Mouse (Mus musculus) kidney, adult 8-10 months (tissue): ENCODE measurements at regions not wholly inside any gene's neighbourhood (a gene's known extent, or its start where the extent isn't known, plus 50 kb on each side); places are given as distances from the start of the nearest gene placed in this dataset.

Source experiments
- DNase-seq, 2 experiments: peaks; one replicate each; pipeline ENCODE4 v3.0.0; 2022

GRCm38 (mm10) chr11:55974224-55974875, 66.5 kb downstream of the Nmur2 start:
- DNase-seq = no peak

- DNase-seq = no peak
Observed at GRCm38 (mm10) chr11:55966580-55966979, 74.2 kb downstream of the Nmur2 start.

DNA sequence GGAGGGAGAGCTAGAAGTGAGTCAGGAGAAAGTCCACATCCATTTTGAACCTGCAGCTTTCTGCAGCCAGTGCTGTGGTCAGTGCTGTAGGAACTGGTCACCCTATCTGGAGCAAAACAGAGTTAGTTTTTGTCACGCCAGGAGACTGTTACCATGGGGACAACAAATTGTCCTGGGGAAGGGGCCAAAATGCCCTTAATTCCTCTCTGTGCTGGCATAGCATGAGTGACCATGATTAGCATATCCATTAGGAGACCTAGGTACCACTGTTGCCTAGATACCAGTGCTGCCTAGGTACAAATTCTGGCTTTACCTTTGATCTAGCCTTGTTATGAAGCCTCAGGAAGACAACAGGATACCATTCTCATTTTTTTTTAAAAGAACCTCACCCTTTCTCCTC, 82.4 kb downstream of the Nmur2 start:
- DNase-seq = peak in 1 of 2 experiments; percentile 4

DNA sequence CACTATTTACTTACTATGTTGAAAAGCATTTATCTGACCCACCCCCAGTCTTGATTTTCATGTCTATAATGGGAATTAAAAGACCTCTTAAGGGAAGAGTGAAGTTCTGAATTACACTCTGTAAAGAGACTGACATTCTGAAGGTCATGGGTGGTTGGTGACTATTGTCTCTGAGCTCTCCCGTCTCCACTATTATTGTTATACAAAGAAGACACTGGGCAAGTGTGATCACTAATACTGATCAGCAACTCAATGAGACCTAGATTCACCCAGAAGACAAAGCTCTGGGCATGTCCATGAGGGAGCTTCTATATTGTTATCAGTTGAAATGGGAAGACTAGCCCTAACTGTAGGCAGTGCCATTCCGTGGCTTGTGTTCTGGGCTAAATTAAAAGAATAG, 83.5 kb downstream of the Nmur2 start:
- DNase-seq = no peak

DNA sequence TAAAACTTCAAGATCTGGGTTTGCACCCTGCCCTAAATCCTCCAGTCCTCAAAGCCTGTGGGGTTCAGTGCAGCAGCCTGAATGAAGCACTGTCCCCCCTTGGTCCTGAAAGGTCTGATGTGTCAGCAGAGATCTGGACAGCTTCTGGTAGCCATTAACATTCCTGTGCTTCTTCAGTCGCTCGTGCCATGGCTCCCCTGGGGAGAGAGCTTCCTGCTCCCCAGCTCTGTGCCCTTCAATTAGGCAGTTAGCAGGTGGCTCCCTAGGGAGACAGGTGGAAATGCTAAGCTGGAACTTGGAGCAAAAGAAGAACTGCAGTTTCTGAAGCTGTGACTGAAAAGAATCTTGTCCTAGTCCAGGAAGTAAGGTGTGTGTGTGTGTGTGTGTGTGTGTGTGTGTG, 87.1 kb downstream of the Nmur2 start:
- no peak for DNase-seq

DNA sequence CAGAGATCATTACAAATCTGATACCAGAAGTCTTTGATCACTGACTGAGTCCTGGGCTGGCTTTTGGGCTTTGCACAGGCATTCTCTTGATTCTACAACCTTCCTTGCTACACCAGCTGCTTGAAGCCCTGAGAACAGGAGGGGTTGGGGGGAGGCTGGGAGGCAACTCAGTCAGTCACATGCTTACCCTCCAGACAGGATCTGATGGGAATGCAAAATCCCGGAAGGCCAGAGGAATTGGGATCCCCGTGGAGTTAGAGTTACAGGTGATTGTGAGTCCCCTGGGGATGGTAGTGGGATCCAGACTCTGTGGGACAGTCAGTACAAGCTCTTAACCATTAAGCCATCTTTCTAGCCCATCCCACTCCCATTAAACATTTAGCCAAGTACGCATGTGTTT, 91.2 kb downstream of the Nmur2 start:
- DNase-seq = no peak

- DNase-seq = no peak
Observed at GRCm38 (mm10) chr11:55946629-55947240, 94.1 kb downstream of the Nmur2 start.

DNA sequence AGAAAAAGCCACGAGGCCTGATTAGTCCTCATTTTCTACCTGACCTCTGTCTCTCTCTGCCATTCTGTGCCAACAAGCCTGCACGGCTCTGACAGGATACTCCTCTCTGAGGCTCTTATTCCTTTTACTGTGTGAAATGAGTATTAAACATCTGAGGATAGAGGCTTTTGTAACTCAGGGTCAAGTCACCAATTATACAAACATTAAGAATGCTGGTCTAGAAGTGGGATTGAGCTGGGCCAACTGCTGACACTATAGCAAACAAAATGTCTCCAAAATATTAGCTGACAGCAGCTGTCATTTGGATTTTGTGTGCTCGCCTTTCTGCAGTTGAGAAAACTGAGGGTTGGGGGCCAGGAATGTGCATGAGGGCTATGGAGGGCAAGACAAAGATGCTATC, 94.8 kb downstream of the Nmur2 start:
- no peak for DNase-seq

DNA sequence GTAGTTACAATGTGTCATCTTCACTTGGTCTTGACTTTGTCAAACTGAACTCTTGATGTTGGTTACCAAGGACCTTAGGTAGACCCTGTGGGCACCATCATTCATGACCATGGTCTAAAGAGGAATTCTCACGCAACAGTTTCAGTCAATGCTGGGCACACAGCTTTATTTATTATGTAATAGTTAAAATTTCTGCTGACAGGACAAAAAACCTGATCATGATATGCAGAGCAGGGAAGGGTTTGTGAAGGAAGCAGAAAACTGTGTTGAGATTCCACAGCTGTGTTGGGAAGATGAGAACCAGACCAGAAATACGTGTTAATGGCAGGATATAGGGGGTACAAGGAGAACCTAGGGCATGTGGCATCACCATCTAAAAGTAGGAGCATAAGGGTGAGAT, 100.8 kb downstream of the Nmur2 start:
- DNase-seq = no peak

DNA sequence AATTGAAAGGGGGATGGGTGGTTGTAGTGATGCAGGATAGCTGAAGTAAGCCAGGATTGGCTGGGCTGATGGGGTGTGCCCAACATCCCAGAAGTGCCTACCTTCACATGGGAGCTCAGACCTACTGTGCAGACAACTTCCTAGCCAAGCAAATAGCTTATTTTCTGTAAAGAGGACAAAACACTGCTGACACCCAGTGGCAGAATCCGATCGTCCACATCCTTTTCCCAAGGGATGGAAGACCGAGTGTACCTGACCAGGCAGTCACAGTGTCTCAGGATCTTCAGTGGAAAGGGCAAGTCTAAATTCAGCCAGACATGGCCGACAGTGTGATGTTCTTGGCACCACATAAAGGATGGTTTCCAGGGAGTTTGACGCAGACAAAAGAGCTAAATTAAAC, 114.4 kb downstream of the Nmur2 start:
- no peak for DNase-seq

DNA sequence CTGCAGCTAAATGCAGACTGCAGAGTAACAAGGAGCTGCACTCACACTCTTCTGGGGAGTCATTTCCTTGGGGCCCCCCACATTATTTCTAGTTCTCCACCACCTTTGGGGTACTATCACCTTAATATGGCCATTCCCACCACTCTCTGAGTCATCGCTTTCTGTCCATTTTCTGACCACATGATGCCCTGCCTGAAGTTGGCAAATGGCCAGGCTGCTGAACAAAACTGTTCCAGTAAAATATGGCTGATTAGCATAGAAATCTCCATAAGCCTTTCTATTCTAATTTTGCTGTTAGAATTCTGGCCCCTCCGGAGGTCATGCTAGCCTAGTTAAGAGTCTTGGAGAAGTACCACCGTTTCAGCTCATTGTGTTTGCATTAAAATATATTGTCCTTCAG, 121.7 kb downstream of the Nmur2 start:
- DNase-seq = no peak

DNA sequence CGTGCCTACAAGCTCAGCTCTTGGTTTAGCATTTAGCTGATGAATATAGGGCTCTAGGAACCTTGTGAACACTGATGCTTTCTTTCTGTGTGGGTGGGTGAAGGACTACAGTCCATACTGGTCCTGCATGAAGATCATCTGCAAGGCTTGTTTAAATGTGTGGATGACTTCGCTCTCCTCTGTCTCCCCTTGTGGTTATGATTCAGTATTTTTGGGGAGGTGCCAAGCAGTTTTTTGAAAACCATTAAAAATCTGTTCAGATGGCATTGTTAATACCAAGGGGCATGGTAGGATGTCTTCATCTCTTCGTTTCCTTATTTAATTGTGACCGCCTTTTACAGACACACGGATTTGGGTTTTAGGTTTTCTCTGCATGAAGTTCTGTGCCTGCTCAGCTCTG, 122.4 kb downstream of the Nmur2 start:
- no peak for DNase-seq

- DNase-seq = peak in 1 of 2 experiments; percentile 32
Observed at GRCm38 (mm10) chr11:55897506-55897905, 143.3 kb downstream of the Nmur2 start.

DNA sequence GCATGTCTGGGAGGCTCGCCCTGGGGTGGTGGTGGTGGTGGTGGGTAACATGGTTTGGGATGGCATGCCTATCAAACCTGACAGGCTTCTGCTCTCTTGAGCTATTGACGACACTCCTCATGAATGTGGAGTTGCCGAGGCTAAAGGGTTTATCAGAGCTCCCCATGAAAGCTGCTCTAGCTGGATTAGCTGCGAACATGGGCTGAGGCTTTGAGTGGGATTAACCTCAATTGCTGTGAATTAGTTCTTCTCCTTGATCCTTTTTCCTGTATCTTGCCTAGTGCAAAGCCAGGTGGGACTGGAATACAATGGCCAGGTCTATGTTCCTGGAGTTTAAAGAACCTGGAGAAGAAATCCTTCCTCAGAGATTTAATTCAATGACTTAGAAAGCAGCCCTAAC, 150.6 kb downstream of the Nmur2 start:
- no peak for DNase-seq

- DNase-seq = no peak
Observed at GRCm38 (mm10) chr11:55878631-55879030, 162.2 kb downstream of the Nmur2 start.

DNA sequence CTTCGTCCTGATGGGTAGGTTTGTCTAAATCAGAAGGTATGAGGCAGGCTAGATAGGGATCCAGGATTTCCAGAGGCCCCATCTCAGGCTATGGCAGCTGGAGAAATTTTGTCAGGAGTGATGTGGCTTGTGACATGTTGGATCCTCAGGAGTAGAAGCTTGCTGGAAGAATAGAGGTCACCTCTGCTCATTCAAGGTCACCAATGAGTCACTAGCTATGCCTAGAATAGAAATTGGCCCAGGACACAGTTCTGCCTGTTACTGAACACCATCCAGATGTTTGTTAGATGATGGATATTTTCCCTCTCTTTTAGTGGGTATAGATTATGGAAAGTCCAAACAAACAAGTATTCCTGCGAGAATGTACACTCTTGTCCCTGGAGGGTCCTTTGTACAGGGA, 173.7 kb downstream of the Nmur2 start:
- DNase-seq = no peak

DNA sequence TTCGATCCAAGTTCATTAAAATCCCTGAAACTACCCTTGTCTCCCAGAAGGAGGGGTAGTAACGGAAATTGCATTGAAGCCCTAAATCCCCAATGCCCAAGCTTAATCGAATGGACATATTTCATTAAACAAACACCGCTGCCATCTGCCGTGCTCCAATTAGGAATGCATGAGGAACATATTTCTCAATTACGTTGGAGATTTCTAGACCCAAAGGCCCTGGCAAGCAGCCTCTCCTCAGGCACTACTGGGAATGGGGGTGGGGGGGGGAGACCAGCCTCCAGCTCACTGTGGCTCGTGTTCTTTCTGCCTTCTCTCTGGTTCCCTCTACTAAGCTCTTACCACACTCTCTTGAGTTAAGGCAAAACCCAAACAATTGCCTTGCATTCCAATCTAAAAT, 181.6 kb downstream of the Nmur2 start:
- no peak for DNase-seq

DNA sequence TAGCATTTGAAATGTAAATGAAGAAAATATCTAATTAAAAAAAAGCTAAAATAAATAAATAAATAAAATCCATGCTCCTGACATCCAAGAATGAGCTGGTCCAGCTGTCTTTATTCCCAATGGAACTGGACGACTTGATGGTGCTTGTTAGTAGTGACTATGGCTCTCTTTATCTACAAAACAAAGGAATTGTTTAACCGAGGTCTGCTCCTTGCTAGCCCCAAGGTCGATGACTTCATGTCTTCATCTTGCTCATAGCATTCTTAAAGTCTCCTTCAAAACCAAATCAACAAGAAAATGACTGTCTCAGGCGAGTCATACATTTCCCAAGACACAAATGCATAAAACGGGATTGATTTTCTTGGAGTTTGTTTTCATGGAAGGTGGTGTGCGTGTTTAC, 212.5 kb upstream of the Glra1 start:
- no peak for DNase-seq

GRCm38 (mm10) chr11:55816566-55816965, 208.6 kb upstream of the Glra1 start:
- no peak for DNase-seq

DNA sequence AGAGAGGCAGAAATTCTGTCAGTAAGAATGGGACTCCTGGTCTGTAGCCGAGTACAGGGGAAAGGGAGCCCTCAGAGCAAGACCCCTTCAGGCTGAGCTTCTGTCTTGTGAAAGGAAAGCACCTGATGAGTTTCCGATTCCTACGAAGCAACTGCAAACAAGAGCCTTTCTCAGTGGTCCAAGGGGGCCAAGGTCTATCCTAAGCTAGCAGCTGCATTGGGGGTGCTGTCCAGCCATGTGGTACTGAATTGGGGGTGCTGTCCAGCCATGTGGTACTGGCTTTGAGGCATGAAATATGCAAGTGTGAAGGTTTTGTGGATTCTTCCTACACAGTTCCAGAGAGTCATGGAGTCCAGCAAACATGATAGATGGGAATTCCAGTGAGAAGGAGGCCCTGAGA, 202.7 kb upstream of the Glra1 start:
- no peak for DNase-seq

- DNase-seq = no peak
Observed at GRCm38 (mm10) chr11:55791195-55791865, 183.3 kb upstream of the Glra1 start.

DNA sequence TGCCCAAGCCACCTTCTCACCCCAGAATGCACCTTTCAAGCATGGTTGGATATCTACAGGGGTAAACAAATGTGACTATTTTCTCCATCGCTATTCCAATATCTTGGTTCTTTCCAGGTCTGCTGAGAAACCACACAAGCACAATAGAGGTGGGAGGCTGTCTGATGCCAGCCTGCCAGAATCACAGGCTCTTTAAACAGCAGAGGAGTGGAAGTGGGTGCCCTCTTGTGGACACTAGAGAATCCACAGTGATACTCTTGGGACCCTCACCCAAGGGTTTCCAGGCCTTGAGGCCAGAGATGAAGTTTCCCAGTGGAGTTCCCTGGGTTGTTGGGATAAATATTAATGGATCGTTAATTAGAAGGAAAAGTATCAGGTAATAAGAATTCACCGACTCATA, 181.6 kb upstream of the Glra1 start:
- DNase-seq = no peak

DNA sequence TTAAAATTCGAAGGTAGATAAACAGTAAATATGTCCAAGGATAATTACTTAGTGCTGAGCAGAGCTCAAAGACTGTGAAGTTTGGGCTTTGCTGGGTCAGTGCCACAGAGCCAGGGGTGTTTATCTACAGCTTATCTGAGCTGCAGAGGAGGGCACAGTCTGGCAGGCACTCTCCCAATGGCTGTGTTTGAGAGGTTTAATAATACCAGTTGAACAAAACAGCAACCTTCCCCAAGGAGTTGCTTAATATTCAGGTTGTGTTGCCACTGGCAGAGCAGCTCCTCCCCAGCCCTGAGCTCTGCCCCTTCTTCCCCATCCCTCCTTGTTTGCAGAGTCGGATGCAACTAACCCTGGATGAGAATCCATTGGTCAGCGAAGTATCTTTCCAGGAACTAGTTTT, 173.0 kb upstream of the Glra1 start:
- DNase-seq = no peak

GRCm38 (mm10) chr11:55780011-55780410, 172.0 kb upstream of the Glra1 start:
- no peak for DNase-seq

DNA sequence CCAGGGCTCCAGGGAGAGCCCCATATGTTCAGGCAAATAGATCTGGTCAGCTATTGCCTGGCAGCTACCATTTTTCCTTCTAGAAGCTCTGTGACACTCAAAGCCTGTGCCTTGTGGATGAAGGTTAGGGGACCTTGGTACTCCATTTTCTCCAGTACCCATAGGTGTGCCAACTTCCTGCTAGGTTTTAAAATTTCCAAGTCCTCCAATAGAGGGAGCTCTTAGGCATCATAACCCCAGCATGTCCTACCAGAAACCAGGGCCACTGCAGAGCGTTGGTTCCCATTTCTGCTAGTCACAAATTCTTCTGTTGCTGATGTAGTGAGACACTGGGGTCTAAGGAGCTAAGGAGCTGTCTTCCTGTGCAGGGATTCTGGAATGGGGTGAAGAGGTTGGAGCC, 165.3 kb upstream of the Glra1 start:
- no peak for DNase-seq
